Mouse (Mus musculus): ENCODE data around the gene Sult6b2.

DNA sequence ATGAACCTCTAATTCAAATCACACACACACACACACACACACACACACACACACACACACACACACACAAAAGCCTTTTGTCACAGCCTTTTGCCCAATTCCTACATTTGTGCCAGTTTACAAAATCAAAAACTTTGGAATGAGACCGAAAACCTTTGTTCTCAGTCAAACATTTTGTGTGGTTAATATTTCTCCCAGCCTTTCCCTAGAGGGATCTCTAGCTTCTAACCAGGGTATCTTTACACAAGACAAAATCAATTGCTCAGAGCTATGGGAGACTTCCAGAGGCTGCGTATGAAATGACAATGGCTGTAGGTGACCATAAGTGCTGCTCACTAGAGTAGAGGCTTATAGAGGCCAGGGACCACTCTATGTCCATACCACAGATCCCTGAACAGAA, 66.1 kb downstream of the Sult6b2 start:
- no peak for TF ChIP-seq CTCF (IDR thresholded peaks at IDR 0.05; ENCODE audit: low read depth)
- no peak for TF ChIP-seq EP300 (IDR thresholded peaks at IDR 0.05; ENCODE audit: low read depth)

Data from heart, postnatal 0 days (tissue).